Mouse (Mus musculus) adrenal gland, adult 8-10 months (tissue): Measurements from ENCODE around the gene Dnah7a. TPM values are rescaled to one million over a fixed set of nuclear protein-coding genes. Genes with fewer than 3 reads are reported as not detected.
"Not testable (repeated sequence)": the region's sequence is repeated elsewhere in the genome, so short reads cannot be mapped to it uniquely, and the experiment has no call there.

Source experiments
- DNase-seq: peaks from one replicate; pipeline ENCODE4 v3.0.0; 2022
- total RNA-seq, 4 experiments: library from RNA; stranded (reverse); gene quantifications; 2 replicates each; pipeline ENCODE4 v1.2.4; 2022

Gene Dnah7a
- total RNA-seq, 4 experiments from 2014 or later = 0.32 to 1.7 (median 0.71) TPM

DNA sequence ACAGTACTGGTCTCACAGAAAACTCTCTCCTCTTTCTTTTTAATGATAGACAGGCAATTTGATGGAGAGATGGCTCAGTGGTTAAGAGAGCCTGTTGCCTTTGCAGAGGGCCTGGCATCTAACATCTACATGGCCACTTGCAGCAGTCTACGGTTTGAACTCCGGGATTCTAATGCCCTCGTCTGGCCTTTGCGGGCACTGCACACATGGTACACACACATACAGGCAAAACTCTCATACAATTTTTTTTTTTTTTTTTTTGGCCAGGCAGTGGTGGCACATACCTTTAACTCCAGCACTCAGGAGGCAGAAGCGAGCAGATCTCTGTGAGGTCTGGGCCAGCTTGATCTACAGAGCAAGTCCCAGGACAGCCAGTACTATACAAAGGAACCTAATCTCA lies 2.4 kb downstream of the Dnah7a start:
- DNase-seq = no peak

DNA sequence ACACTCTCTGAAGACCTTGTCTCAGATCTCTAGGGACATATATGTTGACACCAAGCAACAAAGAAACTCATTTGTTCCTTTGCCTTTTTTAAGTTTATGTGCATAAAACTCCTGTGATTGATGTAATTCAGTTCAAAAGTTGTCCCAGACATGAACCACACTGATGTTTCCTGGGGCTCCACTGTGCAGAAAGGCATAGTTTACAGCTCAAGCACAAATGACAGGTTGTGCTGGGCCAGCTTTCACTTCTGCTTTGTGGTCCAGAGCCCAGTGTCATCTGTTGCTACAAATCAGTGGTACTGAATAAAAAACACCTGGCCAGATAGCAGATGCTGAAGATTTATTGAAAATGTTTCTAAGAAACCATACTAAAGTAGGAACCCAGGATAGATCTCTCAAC lies 42.3 kb downstream of the Dnah7a start:
- DNase-seq = not testable (repeated sequence)

DNA sequence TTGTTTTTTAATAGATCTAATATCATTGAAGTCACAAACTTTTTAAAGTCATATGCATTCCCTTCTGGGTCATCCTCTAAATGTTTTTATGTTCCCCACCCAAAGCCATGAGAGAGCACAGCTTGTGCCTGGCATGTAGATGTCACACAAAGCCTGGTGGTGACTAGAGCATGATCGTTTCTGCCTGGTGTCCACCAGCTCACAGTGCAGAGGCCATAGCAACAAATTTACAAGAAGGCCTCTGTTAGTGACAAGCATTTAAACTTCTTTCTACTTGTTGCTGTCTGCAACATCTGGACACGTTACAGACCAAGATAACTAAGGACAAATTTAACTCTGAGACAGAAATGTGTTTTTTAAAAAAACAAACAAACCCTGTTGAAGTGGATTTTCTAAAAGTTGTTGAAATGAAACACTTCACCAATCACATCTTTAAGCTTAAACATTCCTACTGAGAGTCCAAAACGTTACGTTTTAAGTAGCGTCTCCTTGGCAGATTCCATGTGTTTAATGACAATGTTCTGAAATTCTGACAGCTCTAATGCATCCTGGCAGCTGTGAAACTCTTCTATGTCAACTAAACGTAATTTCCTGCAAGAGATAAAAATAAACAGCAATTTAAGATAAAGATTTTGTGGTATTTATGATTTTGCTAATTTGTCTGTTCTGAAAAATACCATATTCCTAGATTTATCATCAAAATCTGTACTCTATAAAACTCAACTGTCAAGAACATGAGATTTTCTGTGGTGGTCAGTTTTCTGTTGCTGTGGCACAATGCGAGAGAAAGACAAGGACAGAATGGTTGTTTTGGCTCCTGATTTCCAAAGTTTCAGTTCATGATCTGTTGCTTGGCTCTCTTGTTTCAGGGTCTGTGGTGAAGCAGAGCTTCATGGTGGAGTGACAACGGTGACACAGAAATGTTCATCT lies 66.5 kb downstream of the Dnah7a start:
- DNase-seq = no peak

DNA sequence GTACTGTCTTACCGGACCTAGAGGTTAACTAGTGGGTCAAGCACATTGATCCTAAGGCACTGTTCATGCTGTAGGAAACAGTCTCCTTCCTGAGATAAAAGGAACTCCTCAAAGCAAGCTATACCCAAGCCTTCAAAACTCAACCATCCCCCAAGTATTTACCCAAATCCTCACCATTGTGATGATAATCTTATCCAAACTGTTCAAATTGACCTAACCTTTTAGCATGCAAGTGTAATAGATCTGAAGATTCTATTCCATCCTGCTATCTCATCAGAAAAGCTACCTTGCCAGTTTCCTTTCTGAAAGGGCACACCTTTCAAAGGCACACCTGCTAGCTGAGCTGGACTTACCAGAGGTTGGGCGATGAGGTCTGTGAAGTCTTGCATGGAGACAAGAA lies 70.9 kb downstream of the Dnah7a start:
- DNase-seq = not testable (repeated sequence)

DNA sequence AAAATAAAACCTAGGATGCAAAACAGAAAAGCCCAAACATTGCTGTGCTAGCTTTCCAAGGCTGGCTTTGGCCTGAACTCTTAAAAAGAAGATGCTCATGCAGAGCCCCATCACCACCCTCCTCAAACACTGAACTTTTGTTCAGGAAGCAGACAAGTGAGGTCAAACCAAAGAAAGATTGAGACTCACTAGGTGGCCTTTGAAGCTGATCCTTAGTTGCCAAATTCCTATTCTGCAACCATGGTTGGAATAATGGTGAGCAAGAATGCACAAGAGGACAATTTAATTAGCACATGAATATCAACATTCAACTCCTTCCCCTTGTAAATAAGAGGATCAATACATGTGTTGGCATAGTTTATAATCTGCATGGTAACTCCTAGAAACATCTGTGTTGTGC lies 74.5 kb downstream of the Dnah7a start:
- not testable (repeated sequence) for DNase-seq

DNA sequence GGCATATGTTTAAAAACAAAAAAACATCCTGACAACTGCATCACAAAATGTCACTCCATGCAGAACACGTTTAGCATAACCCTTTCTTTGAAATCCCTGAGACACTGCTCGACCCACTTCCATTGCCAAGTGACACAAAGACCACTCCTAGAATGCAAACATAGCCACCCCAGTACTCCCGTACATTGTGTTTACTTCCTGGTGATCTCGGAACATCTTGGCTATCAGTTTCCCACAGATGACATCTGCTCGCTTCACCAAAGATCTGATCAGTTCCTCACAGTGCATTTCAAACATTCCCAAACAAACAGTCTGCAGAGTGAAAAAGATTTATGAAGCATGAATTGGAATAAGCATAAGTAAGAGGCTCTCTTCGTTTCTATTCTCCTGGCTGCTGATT lies 76.6 kb downstream of the Dnah7a start:
- no peak for DNase-seq

DNA sequence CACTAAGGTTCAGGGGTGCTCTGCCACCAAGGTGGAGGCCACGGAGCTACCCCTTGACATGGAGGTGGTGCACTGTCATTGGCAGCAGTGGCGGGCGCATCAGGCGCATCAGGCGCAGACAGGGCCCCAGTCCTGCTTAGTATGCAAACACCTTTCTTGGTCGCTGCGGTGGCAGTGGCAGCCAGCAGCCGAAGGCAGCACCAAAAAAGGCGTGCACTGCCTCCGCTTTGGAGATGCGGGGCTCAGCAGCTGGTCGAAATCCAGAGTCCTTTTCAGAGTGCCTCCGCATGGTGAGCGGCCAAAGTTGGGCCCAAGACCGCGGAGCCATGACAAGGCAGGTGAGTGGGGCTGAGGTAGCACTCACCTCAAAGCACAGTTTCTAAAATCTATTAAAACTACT lies 93.1 kb downstream of the Dnah7a start:
- no peak for DNase-seq

DNA sequence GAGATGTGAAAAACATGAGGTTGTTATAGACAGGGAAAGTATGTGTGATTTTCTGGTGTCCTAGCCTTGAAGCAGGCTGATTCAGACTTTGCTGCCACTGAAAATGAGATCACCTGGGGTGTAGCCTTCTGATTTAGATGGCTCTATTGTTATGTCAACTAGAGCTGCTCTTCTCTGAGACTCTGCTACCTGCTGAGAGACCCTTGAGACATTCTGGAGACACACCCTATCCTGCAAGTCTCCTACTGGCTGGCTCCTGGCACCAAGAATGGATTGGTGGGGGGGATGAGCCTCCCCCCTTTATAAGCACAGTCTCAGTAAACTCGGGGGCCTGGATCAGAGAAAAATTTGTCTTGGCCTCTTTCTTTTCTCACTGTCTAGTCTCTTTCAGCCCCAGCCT lies 125.3 kb downstream of the Dnah7a start:
- DNase-seq = not testable (repeated sequence)

DNA sequence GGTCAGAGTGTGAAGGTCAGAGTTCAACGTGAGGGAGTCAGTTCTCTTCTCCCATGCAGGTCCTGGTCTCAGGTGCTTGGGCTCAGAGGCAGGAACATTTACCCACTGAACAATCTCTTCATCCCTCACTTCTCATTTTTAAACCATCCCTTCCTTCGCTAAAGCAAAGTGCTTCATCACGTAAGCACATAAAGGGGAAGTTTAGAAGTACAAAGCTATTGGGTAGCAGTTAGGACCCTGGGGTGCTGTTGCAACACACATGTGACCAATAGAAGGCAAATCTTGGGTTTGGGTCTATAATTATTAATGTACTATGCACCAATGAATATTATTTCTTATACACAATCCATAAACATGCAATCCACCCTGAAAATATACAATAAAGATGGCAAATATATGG lies 148.7 kb downstream of the Dnah7a start:
- DNase-seq = not testable (repeated sequence)

DNA sequence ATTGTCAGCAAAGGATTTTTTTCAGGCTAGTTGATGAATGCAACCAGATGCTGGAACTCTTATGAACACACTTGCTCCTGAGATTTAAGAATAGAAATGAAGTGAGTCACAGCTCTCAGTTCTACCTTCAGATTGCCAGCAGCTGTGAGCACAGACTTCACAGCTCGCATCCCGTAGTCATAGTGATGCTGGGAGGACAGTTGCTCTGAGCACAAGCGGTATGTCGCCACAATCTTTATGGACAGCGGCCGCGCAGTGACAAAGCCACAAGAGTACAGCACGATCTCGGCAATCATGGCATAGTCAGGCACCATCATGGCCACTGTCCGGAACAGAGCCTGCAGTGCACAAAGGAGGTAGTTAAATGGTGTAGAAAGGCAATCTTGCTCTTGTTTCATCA lies 159.6 kb downstream of the Dnah7a start:
- not testable (repeated sequence) for DNase-seq

DNA sequence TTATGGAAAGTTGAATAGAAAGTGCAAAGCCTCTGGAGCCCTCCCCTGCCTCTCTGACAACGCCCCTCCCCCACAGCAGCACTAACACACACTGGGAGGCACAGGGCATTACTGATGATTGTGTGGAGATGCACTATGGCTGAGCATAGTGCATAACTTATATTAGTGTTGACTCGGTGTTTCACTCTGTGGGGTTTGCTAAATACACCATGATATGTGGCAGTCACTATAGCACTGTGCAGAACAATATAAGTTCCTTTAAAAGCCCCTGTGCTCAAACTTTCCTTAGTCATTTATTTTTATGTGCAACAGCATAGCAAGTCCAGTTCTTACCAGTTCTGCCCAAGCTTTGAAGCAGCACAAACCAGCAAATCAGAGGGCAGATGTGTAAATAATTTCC lies 168.2 kb downstream of the Dnah7a start:
- not testable (repeated sequence) for DNase-seq

DNA sequence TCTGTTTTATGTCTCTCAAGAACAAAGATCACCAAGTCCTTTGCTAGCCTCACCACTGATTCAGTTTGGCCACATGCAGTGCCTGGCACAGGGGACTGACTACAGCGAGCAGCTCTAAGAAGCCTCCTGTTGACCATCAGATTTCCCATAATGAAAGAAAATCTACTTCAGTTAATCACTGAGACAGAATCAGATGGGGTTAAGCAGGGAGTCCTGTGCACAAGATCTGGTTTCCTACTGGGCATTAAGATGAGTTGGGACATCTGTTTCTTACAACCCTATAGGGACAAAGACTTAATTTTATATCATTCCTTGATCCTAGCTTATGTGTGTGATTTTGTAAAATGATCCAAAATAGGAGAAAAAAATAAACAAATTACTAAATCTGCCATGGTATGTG lies 171.8 kb downstream of the Dnah7a start:
- not testable (repeated sequence) for DNase-seq

DNA sequence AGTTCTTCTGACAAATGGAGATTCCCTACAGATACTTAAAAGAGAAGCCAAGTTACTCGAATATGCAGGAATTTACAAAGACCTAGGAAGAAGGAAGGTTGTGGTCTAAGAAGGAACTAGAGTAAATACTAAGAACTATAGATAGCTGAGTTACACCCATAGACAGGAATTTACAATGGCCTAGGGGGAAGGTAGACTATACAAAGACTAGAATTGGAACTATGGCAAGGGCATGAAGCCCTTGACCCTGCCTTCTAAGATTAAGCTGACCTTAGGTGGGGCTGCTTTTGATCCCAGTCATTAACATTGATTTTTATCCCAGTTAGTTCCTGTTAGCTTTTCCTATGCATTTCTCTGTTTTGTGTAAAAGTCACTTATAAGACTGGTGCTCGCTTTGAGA lies 180.6 kb downstream of the Dnah7a start:
- not testable (repeated sequence) for DNase-seq

DNA sequence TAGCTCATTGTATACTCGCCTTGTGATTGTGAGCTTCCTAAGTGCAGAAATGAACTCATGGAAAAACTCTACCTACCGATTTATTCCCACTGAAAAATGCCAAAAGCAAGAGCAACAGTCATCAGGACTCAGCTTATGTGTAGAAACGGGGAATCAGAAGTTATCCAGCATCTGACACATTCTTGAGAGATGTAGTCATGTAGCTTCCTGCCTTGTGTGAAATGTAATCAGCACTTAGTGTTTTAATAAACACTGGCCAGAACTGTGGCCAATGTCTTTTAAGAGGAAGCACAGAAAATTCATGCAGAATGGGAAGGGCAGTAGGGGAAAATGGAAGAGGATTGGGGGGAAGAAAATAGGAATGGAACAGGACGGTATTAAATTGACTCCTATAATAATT lies 232.9 kb downstream of the Dnah7a start:
- DNase-seq = no peak

DNA sequence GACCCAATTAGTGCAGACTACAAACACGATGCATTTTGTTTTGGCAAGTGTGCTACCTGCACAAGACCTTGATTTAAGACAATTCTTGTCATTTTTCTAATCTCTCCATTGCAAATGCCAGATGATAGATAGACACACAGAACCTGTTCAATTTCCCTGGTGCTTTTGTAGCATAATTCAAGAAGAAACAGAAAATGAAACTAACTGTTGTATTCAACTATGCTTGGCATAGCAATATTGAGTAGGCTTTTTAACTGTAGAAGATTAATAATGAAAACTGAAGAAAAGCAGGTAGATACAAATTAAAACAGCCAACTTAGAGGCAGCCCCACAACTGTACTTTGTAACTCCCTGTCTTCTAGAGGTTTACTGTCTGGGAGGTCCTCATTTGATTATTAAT lies 234.5 kb downstream of the Dnah7a start:
- not testable (repeated sequence) for DNase-seq

DNA sequence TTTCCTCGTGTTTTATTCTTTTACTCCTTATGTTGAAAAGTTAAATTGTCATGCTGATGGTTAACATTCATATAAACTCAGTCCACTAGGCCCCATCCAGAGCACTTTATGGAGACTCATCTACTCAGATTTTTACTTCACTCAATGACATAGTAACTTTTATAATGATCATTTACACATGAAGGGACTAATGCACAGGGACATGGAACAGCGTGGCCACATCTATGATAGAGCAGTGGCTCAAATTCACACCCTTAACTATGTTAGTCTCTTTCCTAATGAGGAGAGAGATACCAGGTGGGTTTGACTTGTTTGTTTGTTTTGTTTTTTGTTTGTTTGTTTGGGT lies 239.3 kb downstream of the Dnah7a start:
- no peak for DNase-seq

DNA sequence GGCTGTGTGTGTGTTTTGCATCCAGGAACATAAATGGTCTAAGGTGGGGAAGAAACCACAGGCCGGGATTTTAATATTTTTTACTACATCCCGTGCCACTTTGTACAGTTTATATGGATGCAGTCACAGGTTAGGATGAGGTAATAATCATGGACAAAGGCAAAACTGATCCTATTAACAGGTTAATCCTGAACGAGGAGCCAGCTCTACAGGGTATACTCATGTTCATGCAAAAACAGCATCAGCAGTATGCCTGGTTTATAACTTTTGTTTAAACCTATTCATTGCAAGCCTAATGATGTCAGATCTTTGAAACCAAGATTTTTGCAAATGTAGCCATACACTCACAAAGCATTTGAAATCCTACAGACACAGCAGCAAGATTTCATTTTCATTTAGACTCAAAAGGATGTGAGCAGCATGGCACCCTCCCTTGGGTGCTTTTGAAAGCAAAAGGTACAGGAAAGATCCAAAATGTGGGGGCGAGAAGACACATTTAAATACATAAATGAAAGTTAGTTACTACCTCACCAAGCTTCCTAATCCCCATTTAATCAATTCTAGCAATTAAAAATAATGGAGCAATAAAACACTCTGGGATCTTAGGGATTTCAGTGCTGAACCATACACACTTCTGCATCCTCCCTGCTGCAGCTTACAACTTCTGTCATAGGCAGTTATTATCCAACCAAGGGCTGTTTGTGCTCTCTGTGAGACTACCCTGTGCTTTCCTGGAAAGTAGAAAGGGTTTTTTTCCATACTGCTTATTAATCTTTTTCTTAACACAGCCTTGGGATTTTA lies 239.9 kb downstream of the Dnah7a start:
- not testable (repeated sequence) for DNase-seq

DNA sequence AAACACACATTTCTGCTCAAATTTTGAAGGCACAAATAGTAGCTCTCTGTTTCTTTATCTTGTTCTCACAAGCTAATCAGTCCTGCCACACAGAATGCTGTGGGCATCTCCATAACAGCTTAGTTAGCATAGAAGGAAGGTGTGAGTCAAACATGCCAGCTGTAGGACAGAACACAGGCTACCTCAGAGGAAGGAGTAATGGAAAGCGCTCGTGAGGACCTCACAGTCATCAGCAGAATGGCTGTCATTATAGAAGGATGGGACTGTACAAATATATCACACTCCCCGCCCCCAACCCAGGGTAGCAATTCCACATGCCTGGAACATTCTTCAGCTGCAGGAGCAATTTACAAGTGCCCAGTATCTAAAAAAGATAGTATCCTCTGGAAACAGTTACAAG lies 267.4 kb downstream of the Dnah7a start:
- DNase-seq = not testable (repeated sequence)

DNA sequence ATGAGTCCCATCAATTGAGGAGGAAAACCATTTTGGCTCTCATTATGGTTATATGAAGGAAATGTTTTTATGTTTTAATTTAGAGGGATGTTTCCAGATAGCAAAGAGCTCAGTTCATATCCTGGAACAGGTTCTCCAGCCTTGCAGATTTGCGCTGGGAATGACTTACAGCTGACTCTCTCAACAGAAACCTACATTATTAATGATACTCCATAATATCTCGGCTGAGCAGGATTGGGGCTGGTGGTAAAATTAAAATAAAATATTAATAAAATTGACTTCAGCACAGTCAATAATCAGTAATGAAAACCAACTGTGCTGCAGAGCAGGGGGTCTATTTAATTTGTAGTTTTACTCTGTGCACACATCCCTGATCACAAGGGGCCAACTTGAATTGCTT lies 274.2 kb downstream of the Dnah7a start:
- not testable (repeated sequence) for DNase-seq

DNA sequence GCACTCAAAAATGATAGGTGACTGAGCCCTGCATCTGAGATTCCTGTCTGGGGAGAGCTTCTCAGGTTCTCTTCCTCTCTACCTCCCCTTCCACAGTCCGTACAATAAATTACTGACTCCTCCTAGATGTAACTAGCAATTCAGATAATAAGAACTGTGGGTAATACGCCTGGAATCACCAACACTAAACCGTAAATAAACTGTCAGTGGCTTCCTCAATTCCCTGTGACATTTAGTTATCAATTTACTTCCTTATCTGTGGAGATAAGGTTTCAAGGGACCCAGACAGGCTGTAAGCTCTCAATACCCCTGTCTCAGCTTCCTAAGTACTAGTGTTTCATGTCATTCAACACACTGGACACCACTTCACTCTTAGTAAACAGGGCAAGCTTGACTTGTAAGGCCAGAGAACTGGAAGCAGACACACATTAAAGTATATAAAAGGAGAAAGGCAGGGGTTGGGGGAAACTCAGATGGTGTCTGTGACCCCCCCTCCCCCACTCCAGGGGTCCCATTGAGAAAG lies 300.7 kb downstream of the Dnah7a start:
- DNase-seq = no peak

DNA sequence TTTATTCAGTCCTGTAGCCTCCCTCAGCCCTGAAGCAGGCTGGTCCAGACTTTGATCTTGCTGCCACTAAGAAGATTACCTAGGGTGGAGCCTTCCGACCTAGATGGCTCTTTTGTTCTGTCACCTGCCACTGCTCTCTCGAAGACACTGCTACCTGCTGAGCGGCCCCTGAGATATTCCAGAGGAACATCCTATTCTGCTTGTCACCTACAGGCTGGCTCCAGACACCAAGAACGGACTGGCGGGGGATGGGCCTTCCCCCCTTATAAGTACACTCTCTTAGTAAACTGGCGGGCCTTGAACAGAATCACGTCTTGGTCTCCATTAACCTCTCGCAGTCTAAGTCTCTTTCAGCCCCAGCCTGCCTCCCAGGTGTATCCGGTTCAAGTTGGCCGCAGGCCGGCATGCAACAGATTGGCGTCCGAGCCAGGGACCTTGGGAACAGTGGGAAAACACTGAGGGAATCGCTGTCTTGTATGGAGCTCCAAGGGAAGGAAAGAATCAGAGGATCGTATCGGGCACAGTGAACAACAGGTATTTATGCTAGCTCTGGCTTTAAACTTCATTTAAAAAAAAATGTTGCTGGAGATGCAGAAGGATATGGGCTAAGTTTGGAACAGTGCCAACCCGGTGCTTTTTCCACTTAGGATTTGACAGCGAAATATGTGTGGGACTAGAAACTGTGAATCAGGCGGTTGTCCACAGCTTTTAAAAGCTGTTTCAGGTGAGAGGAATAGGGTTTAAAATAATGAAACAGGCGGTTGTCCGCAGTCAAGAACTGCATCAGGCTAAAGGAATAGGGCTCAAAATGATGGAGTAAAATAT lies 312.4 kb downstream of the Dnah7a start:
- DNase-seq = not testable (repeated sequence)

DNA sequence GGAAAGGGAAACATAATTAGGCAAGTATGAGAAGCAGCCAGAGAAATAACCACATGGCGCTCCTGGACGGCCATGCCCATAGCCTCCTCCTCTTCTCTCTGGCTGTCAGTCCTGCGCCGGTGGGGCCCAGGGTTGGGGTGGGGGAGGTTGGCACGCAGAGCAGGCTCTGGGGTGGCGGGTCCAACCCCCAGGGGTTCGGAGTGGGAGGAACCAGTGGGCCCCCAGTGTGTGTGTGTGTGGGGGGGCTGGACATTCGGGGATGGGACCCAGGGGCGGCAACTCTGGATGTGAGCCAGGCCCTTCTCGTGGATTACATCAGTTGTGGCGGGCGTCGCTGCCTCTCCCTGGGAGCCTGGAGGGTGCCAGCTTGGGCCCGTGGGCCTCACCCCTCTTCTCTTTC lies 317.8 kb downstream of the Dnah7a start:
- DNase-seq = no peak
